Mouse (Mus musculus) layer of hippocampus, postnatal 10 days (tissue): ENCODE data around the gene Rassf2. TPM values are rescaled to one million over a fixed set of nuclear protein-coding genes. Genes with fewer than 3 reads are reported as not detected.
A peak's percentile ranks its signal among the peaks of the same experiment; 100 is the strongest.

Source experiments
- DNase-seq, 2 experiments: peaks; one replicate each; pipeline ENCODE4 v3.0.0; 2021; ENCODE audit warnings: low spot score in 2 of 2
- total RNA-seq, 2 experiments: library from RNA; stranded (reverse); gene quantifications; 2 replicates each; pipeline ENCODE4 v1.2.3; 2021

The Rassf2 gene
- total RNA-seq, 2 experiments from 2014 or later: 37.4 to 39.8 TPM

DNA sequence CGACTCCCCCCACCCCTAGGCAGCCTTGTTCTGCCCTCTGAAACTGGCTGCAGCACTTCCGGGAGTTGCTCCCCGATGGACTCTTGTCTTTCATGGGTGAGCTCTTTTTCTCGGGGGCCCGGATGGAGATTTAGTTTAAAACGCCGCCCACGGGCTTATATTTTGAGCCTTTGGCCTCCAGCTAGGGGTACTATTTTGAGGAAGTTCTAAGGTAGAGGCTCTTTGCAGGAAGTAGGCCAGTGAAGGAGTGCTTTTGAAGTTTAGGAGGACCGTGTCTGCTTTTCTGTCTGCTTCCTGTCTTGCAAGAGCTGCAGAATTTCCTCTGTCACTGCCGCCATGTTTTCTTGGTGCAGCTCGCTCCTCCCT is 5.4 kb upstream of the Rassf2 start:
- no peak for DNase-seq

- DNase-seq: no peak
Observed at GRCm38 (mm10) chr2:132034590-132035469, 4.8 kb upstream of the Rassf2 start.

DNA sequence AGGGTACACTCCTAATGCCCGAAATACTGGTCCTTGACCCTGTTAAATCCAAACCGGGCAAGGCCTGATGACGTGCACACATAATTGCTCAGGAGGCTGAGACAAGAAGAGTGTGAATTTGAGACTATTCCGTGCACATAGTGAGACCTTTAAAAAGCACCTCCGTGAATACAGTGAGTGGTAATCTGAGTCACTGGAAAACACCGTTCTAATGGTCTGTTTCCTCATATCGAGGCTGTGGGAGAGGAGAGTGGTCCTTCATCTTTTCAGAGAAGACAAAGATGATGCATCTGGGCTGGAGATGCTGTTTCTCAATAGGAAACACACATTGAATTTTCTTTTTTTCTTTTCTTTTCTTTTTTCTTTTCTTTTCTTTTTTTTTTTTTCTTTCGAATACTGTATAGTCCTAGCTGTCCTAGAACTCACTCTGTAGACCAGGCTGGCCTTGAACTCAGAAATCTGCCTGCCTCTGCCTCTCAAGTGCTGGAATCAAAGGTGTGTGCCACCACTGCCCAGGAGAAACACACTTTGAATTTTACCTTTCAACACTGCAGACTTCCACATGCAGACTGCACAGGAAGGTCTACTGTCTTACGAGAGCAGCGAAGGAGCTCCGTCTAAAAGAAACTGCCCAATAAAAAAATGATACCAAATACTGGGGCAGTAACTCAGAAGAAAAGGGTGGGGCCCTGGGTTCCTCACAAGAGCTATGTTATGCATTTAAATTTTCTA is 1.5 kb upstream of the Rassf2 start:
- no peak for DNase-seq

DNA sequence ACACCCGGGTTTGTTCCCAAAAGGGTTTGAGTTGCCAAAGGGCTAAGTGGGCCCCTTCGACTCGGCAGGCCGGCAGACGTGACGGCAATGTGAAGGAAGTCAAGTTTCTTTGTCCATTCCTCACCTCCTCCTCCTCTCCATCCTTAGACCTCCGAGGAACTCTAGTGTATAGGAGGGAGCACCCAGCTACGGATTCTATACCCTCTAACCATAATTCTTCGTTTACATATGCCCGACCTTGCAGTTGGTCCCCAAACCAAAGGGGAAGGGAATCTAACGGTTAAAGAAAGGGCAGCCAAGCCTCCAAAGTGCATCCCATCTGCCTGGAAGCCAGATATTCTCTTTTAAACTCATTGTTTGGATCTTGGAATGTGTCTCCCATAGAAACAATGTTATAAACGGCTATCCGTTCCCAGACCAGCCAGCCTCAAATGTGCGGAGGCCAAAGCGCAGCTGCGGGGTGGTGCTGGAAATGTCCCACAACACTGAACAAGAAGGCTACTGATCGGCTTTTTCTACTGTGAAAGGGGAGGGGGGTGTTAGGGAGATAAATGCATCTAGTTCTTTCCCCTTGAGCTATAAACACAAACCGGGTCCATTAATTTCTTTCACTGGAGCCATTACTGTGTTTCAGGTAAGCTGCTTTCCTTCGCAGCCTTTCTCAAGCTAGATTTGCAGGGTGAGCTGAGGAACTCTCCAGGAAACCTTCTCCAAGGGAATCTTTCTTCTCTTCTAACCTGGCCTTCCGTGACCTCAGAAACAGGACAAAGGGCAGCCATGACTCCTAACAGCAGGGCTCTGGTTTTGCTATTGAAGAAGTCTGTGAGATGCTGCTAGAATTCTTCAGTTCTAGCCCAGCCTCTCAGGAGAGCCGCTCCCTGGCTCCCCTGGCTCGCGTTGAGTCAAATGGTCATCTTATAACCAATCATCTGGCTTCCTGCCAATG is 633 bp upstream of the Rassf2 start:
- DNase-seq: peak; percentile 40 to 52

- DNase-seq: peak; percentile 44 to 48
Observed at GRCm38 (mm10) chr2:132028894-132029605, 1.0 kb downstream of the Rassf2 start.

DNA sequence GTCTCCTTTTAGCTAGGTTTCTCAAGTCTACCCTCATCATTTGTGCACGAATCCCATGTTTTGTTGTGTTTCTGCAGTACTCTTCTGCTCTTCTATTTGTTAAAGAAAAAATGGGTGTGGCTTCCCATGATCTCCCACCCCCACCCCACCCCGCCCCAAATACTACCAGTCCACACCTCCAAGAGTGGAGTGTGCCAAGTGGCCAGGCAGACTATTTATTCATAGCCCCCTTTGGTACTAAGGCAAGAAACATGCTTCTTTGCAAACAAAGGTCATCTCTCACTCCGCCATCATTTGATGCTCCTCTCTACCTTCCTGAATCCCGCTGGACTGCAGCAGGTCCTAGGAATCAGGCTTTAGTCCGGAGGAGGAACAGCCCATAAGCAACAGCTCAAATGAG is 2.0 kb downstream of the Rassf2 start:
- no peak for DNase-seq

GRCm38 (mm10) chr2:132027366-132027765 is 2.7 kb downstream of the Rassf2 start:
- no peak for DNase-seq

- no peak for DNase-seq
Observed at GRCm38 (mm10) chr2:132024028-132024427, 6.0 kb downstream of the Rassf2 start.

DNA sequence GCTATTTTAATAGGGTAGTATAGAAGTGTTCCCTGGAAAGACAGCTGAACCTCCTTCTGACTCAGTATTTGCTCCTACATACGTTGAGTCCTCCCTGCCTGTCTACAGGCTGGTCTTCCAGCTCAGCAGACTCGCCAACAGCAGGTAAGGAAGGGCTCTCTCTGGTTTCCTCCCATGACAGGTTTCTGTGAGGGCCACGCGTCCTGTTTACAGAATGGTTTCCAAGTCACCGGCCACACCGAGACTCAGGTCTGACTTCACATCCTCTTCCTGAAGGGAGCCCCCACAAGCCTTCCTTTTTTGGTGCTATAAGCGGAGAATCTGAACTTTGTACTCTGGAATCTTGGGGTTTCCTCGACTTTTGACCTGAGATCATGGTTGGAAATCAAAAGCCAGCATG is 7.4 kb downstream of the Rassf2 start:
- no peak for DNase-seq

GRCm38 (mm10) chr2:132021616-132022015 is 8.4 kb downstream of the Rassf2 start:
- DNase-seq: no peak

DNA sequence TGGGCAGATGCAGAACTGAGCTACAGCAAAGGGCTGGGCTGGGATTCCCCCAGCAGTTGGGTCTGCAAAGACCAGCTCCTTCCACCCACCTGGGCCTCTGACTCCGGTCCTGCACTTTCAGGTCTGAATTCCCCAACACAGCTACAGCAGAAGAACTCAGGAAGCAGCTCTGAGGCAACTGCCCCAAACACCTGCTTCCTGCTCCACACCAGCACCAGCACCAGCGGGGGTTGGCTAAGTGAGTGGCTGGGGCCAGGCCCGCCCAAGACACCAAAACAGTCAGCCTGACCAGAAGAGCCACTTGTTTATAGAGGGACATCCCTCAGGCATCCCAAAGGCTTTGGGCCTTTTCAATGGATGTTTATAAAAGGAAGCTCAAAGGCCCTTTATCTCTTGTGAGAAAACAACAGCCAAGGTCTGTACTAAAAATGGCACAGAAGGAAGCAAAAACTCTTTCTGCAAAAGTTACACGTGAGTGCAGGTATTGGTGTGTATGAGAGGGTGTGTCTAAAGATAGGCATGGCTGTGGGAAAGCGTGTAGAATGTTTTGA is 9.0 kb downstream of the Rassf2 start:
- DNase-seq: no peak

DNA sequence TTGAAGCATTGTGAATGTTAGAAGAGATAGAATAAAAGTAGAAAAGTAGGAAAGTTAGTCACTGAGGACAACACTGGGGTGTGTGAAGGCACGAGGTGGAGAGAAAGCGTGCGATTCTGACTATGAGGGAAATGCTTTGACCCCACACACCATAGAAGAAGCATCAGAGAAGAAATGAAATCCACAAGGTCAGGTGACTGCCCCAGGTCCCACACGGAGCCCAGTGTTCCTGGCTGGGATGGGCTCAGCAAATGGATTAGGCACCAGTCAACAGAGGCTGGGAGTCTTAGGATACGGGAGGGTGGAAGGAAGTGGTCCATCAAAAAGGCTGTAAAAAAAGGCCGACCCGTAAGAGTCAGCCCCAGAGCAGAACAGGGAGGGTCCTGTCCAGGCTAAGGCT is 9.6 kb downstream of the Rassf2 start:
- DNase-seq: no peak

DNA sequence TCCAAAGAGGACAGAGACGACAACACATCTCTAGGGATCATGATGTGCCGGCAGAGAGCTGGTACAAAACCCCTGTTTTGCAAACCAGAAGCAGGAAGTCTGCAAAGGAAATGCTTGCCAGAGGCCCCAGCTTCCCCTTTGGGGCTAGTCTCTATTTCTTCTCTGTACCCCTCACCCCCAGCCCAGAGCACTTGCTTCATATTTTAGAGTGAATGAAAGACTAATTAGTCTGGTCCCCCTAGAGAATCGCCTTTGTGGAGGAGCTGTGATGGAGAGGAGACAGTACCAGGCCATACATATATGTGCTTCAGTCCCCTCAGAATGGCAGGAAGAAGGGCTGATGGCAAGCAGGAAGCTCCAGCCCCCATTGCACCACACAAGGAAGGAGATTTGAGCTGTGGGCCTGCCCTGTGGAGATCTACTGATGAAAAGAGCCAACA is 10.7 kb downstream of the Rassf2 start:
- no peak for DNase-seq

DNA sequence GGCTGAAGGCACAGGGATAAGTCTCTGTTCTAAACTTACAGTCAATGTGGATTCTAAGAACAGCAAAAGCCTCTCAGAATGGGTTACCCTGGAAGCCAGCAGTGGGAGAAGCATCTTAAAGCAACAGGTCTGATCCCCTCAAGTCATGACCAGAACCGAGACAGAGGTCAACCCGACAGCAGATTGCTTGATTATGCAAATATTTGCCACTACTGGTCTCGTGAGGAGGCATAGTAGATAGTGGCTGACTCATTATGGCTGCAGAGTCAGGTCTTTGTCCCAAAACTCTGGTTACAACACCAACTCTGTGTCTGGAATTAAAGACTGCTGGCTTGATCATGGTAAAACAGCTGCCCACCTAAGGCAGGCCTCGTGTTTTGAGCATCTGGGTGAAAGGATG is 11.9 kb downstream of the Rassf2 start:
- no peak for DNase-seq

DNA sequence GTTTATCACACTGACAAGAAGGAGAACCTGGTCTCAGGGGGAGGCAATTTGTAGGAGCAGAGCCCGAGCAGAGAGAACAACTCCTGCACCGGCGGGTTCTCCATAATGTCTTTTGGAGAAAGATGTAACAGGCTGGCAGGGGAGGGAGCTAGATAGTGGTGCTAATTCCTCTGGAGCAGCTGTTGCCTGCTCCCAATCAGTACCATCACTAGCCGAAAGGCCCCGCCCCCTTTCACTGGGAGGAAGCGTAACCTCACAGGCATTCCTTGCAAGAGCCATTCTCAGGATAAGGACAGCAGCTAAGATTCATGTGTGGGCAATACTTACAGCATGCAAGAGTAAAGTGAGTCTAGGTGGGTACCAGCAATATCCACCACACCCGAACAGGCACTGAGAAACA is 12.4 kb downstream of the Rassf2 start:
- no peak for DNase-seq

GRCm38 (mm10) chr2:132016034-132016433 is 14.0 kb downstream of the Rassf2 start:
- DNase-seq: no peak

- no peak for DNase-seq
Observed at GRCm38 (mm10) chr2:132013152-132013551, 16.9 kb downstream of the Rassf2 start.

- no peak for DNase-seq
Observed at GRCm38 (mm10) chr2:132010781-132011180, 19.3 kb downstream of the Rassf2 start.

- DNase-seq: no peak
Observed at GRCm38 (mm10) chr2:132008186-132008585, 21.9 kb downstream of the Rassf2 start.

GRCm38 (mm10) chr2:132007475-132007819 is 22.6 kb downstream of the Rassf2 start:
- DNase-seq: no peak
